Mouse (Mus musculus) lung, embryonic 16.5 days (tissue): ENCODE results near the gene Trp73. TPM values are rescaled to one million over a fixed set of nuclear protein-coding genes. Genes with fewer than 3 reads are reported as not detected.

Source experiments
- ATAC-seq: fragments of 200-750 bp; cut with Nextera tagmentation; 2 replicates; pipeline ENCODE4 v1.8.0; 2017; ENCODE audit warnings: low read depth, mild to moderate bottlenecking, moderate library complexity
- H3K27ac ChIP-seq: fragments of 300-500 bp; sonication (generic); 2 replicates; pipeline ENCODE4 v1.5.1; 2014; ENCODE audit warnings: mild to moderate bottlenecking, control low read depth, low read length
- H3K27me3 ChIP-seq: fragments of 300-500 bp; sonication (generic); 2 replicates; pipeline ENCODE4 v1.6.1; 2014; ENCODE audit warnings: low read depth, low read length, mixed read lengths; ENCODE audit not compliant: control insufficient read depth, insufficient read depth
- H3K36me3 ChIP-seq: fragments of 300-500 bp; sonication (generic); 2 replicates; pipeline ENCODE4 v1.6.1; 2014; ENCODE audit warnings: low read length; ENCODE audit not compliant: control insufficient read depth, insufficient read depth
- H3K4me1 ChIP-seq: fragments of 300-500 bp; sonication (generic); replicated peaks from 2 replicates; pipeline ENCODE4 v1.6.1; 2014; ENCODE audit warnings: low read length, mixed read lengths; ENCODE audit not compliant: control insufficient read depth, insufficient read depth
- H3K4me2 ChIP-seq: fragments of 300-500 bp; sonication (generic); 2 replicates; pipeline ENCODE4 v1.6.1; 2014; ENCODE audit warnings: low read depth, low read length, control low read depth
- H3K4me3 ChIP-seq: fragments of 300-500 bp; sonication (generic); 2 replicates; pipeline ENCODE4 v1.5.1; 2014; ENCODE audit warnings: mild to moderate bottlenecking, low read length, control low read depth
- H3K9ac ChIP-seq: fragments of 300-500 bp; sonication (generic); 2 replicates; pipeline ENCODE4 v1.6.1; 2014; ENCODE audit warnings: low read length, control low read depth
- H3K9me3 ChIP-seq: fragments of 300-500 bp; sonication (generic); 2 replicates; pipeline ENCODE4 v1.6.1; 2016; ENCODE audit warnings: low read length; ENCODE audit not compliant: control insufficient read depth
- WGBS: fragments of 180-500 bp; shearing (Covaris S2); extraction: QIAGEN DNeasy Blood & Tissue Kit; methylation state at CpG from one replicate; pipeline ENCODE4 v1.1.7; 2014; 5-methylcytosine and 5-hydroxymethylcytosine counted together
- polyA plus RNA-seq: library from polyadenylated mRNA; unstranded; fragments of >200 nt; fragmentation: Nextera tagmentation; extraction: Ambion mirVana; gene quantifications from 2 replicates; pipeline ENCODE4 v1.2.1, GENCODE M21; 2015

Gene Trp73
- polyA plus RNA-seq, 1 experiment from 2014 or later, result 3.4 TPM

DNA sequence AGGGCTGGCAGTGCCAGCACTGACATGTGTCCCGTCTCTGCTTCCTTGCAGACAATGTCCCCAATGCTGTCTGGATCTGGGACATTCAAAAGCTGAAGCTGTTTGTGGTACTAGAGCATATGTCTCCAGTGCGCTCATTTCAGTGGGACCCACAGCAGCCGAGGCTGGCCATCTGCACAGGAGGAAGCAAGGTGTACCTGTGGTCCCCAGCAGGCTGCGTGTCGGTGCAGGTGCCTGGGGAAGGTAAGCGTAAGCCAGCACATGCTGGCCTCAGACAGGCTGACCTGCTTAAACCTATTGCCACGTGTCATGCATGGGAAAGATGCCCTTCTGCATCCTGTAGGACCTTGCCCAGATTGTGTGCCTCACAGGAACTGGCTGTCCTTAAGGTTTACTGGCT lies 16.0 kb upstream of the Trp73 start:
- H3K36me3 ChIP-seq, result peaks cover 36% of the 10 kb centered on the region
- no peaks in the 10 kb centered on the region for H3K9me3 ChIP-seq
- ATAC-seq, result no peak
- 79% methylated on average over 7 of the region's 7 CpGs for WGBS
- no peak overlapping the region for H3K4me2 ChIP-seq
- H3K27me3 ChIP-seq, result no peaks in the 10 kb centered on the region
- peaks cover 9% of the 10 kb centered on the region for H3K4me1 ChIP-seq
- no peak overlapping the region for H3K27ac ChIP-seq
- no peak overlapping the region for H3K9ac ChIP-seq
- H3K4me3 ChIP-seq, result no peak overlapping the region

DNA sequence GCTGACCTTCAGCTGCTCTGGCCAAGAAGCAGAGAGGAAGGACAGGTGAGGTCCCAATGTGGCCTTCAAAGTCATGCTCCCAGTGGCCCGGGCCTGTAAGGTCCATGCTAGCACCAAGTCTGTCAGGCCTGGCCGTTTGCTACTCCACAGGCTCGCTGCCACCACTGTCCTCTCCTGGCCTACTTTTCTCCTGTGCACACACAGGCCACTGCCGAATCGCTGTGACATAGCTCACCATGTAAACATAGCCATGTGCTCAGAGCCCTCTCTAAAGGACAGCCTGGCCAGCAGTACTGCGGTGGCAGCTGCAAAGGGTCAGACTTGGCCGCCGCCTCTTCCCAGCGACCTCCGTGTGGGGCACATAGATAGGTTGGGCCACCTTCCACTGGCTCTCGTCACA lies 14.1 kb upstream of the Trp73 start:
- Histone ChIP-seq H3K4me2 (no peak overlapping the region), H3K4me3 (no peak overlapping the region), H3K36me3 (peaks cover 38% of the 10 kb centered on the region), H3K27me3 (no peaks in the 10 kb centered on the region), H3K4me1 (peaks cover under 1% of the 10 kb centered on the region; the same call in 1 of the 2 replicates), H3K27ac (no peak overlapping the region), H3K9ac (no peak overlapping the region), H3K9me3 (no peaks in the 10 kb centered on the region)
- no peak for ATAC-seq
- WGBS, result 58% methylated on average over 11 of the region's 11 CpGs

DNA sequence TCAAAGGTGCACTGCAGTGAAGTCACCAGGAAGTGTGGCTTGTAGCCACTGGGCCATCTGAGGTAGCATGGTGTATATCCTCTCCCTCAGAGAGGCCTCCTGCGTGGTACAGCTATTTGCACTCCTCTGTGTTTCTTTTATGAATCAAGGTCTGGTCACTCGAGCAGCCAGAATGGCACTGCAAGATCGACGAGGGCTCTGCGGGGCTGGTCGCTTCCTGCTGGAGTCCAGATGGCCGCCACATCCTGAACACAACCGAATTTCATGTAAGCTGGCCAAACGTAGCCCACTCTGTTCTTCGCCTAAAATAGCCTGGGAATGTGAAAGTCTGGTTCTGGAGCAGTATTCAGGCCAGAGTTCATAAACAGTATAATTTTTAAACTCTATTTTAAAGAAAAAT lies 6.3 kb upstream of the Trp73 start:
- Histone ChIP-seq H3K4me3 (no peak overlapping the region), H3K27ac (no peak overlapping the region), H3K4me1 (peaks cover 11% of the 10 kb centered on the region), H3K9me3 (no peaks in the 10 kb centered on the region), H3K27me3 (peaks cover 5% of the 10 kb centered on the region), H3K9ac (no peak overlapping the region), H3K36me3 (peaks cover 9% of the 10 kb centered on the region), H3K4me2 (no peak overlapping the region)
- 78% methylated on average over 10 of the region's 10 CpGs for WGBS
- no peak for ATAC-seq

DNA sequence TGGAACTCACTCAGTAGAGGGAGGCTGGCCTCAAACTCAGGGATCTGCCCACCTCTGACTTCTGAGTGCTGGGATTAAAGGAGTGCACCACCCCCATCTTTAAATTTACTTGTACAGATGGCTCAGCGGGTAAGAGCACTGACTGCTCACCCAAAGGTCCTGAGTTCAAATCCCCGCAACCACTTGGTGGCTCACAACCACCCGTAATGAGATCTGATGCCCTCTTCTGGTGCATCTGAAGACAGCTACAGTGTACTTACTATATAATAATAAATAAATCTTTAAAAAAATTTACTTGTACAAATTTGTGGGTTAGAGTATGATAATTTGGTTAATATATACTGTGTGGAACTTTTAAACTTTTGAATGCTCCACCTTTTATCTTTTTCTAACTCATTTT lies 4.7 kb upstream of the Trp73 start:
- Histone ChIP-seq H3K27me3 (peaks cover 21% of the 10 kb centered on the region), H3K9me3 (no peaks in the 10 kb centered on the region), H3K4me3 (no peak overlapping the region), H3K27ac (no peak overlapping the region), H3K9ac (no peak overlapping the region), H3K4me2 (no peak overlapping the region), H3K4me1 (peaks cover 18% of the 10 kb centered on the region), H3K36me3 (peaks cover 7% of the 10 kb centered on the region)
- ATAC-seq, result no peak
- 74% methylated on average over 3 of the region's 3 CpGs for WGBS

DNA sequence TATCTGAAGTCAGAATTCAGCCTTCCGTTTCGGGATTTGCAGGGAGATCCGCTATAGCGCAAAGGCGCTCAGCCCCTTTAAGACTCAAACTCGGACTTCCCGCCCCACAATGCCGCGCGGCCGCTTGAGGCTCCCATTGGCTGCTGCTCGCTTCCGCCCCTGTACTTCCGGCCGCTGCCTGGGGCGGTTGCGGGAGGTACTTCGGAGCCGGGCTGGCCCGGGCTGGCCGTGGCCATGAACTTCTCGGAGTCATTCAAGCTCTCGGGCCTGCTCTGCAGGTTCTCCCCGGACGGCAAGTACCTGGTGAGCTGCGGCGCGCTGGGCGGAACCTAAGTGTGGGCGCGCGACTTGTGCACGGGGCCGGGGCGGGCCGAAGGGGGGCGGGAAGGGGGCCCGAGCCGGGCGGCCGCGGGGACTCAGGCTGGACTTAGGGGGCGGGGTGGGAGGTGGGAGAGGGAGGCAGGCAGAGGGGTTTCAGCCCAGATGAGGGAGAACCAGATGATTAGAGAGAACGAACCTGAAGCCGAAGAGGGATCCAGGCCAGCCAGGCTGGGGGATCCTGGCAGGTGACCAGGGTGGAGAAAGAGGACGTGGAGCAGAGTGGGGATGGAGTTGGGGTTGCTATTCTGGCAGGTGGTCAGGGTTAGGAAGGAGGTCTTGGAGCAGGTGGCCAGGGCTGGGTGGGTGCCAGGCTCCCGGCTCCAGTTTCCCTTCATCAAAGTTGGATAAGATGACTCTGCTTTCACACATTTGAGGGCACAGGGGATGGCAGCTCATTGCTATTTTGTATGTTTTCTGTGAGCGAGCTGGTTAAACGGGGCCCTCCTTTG lies 2.4 kb upstream of the Trp73 start, which contains the start of gene Wrap73:
Gene Wrap73, plus strand, starts transcription at position 162 of the 830 bp plus-strand sequence.
- peak; percentile 96 for ATAC-seq
- Histone ChIP-seq H3K36me3 (peaks cover 2% of the 10 kb centered on the region), H3K9me3 (no peaks in the 10 kb centered on the region), H3K4me1 (peaks cover 22% of the 10 kb centered on the region), H3K4me3 (peak within 1 kb of the TSS; percentile 88), H3K9ac (peak within 1 kb of the TSS; percentile 88), H3K27me3 (peaks cover 44% of the 10 kb centered on the region), H3K4me2 (peak within 1 kb of the TSS; percentile 90), H3K27ac (peak within 1 kb of the TSS; percentile 92)
- WGBS, result under 1% methylated on average over 39 of the region's 49 CpGs

DNA sequence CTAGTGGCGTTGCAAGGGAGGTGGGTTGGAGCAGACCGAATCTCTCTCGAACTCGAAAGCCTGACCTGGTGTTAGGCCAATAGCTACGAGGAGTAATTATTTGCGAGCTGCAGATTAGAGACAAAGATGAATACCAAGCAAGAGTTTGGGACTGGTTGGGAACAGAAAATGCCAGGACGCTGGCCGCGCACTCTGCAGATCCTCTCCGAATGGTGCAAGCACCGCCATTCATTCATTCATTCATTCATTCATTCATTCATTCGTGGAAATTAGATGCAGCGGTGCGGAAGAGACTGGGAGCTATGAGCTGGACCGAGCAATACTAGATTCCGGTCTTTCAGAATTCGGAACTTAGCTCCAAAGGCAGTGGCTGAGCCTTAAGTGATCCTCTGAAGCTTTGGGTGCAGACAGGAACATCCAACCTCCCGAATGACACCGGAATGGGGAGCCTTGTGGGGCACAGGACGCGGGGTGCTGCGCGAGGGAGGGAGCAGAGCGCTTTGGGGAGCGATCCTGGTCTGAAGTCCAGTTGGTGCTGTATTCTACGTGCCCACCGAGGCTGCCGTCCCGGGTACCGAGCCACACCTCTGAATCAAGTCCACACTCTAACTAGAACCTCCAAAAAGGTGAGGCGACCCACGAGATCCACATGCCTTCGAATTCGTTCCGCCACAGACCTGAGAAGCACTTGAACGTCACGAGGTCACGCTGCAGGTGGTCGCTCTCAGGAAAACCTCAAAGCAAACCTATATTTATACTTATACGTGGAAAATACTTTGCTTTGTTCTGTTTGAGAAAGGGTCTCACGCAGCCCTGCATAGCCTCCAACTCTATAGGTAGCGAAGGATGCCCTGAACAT lies 1.2 kb upstream of the Trp73 start:
- Histone ChIP-seq H3K4me1 (peaks cover 22% of the 10 kb centered on the region), H3K27me3 (peaks cover 48% of the 10 kb centered on the region)

DNA sequence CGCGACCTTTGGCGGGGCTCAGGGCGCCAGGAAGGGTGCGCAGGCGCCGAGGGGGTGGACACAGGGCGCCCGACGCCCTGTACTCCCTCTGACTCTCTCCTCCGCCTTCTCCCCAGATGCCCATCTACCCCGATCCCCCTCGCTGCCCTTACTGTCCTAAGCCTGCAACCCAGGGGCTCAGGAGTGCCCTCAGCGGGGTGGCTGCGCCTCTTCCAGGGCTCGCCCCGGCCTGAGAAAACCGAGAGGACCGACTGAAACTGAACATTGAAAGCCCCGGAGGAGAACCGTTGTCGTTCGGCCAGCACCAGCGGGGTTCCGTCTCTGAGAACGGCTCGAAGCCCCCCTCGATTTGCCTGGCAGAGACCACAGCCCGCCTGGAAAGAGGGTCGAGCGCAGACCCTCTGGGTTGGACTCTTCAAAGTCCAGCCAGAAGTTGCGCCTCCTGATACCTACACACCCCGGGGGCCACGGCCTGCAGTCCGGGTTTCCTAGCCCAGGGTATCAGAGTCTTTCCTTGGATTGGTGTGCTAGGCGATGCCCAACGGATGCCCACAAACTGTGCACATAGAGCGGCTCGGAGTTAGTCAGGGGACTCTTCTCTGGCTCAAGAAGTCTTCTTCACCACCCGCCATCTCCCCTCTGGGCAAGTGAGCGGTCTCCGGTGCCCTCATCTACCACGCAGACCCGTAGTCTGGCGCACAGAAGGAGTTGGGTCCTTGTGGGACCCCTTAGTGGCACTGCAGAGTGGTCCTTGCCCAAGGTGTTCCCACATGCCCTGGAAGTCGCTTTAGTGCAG lies 403 bp upstream of the Trp73 start:
- ATAC-seq, result no peak
- Histone ChIP-seq H3K9me3 (no peaks in the 10 kb centered on the region), H3K4me1 (peaks cover 22% of the 10 kb centered on the region), H3K4me2 (peak overlapping the region; percentile 90), H3K9ac (peak overlapping the region; percentile 61), H3K27ac (no peak overlapping the region), H3K27me3 (peaks cover 48% of the 10 kb centered on the region), H3K36me3 (no peaks in the 10 kb centered on the region), H3K4me3 (peak overlapping the region; percentile 55)
- 2% methylated on average over 46 of the region's 46 CpGs for WGBS

More for the DNA sequence above, 1.2 kb upstream of the Trp73 start:
- H3K9ac ChIP-seq, result no peak overlapping the region
- peak overlapping the region; percentile 55 for H3K4me3 ChIP-seq
- WGBS, result 3% methylated on average over 42 of the region's 42 CpGs
- H3K27ac ChIP-seq, result no peak overlapping the region
- H3K36me3 ChIP-seq, result no peaks in the 10 kb centered on the region
- H3K4me2 ChIP-seq, result peak overlapping the region; percentile 90
- H3K9me3 ChIP-seq, result no peaks in the 10 kb centered on the region
- ATAC-seq, result no peak

DNA sequence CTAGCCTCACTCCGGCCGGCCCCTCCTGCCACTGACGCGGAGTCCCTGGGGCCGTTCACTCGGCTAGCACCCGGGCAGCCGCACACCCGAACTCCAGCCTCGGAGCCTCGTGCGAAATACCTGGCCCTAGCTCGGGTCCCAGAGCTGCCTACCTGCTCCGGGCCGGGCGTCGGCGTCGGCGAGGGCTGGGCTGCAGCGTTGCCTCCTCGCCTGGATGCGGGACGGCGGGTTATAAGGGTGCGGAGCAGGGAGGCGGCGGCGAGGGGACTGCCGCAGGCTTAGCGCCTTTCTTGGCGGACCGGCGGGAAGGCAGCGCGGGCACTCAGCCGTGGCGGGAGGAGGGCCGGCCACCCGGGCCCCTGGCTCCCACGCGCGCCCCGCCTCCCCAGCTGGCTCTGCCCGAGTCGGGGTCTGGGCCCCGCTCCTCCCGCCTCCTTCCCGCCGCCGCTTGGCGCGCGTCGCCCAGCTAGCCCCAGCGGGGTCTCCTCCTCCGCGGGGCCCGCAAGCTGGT lies 282 bp downstream of the Trp73 start:
- no peak overlapping the region for H3K27ac ChIP-seq
- peak; percentile 16; the same call in 1 of the 2 replicates for ATAC-seq
- H3K9ac ChIP-seq, result peak overlapping the region; percentile 61
- no peaks in the 10 kb centered on the region for H3K36me3 ChIP-seq
- peaks cover 48% of the 10 kb centered on the region for H3K27me3 ChIP-seq
- H3K4me1 ChIP-seq, result peaks cover 22% of the 10 kb centered on the region
- H3K4me2 ChIP-seq, result peak overlapping the region; percentile 90
- WGBS, result under 1% methylated on average over 46 of the region's 59 CpGs
- peak overlapping the region; percentile 55 for H3K4me3 ChIP-seq
- H3K9me3 ChIP-seq, result no peaks in the 10 kb centered on the region
